Mouse (Mus musculus): Measurements from ENCODE around the gene Rora.

- TF ChIP-seq POLR2A (IDR thresholded peaks at IDR 0.05; ENCODE audit: insufficient read length, low read depth) (no peak), MYOG (IDR thresholded peaks at IDR 0.05; ENCODE audit: control insufficient read depth in 1 of 3, insufficient read depth in 1 of 3, insufficient read length in 2 of 3, low read depth in 2 of 3) (no peak), USF1 (IDR thresholded peaks at IDR 0.05; ENCODE audit: low read depth) (no peak), POLR2AphosphoS2 (IDR thresholded peaks at IDR 0.05; ENCODE audit: insufficient read length, low read depth) (no peak), MYOD1 (IDR thresholded peaks at IDR 0.05; ENCODE audit: control insufficient read depth in 1 of 3, insufficient read length in 2 of 3, low read depth in 2 of 3) (no peak), MAX (IDR thresholded peaks at IDR 0.05; ENCODE audit: low read depth) (no peak), CEBPB (IDR thresholded peaks at IDR 0.05; ENCODE audit: insufficient read depth, poor library complexity, severe bottlenecking) (no peak)
These were observed 617.3 kb downstream of the Rora start for GRCm38 (mm10) chr9:69270931-69271330.
